Comparison of ENCODE assay signal across 9 mouse cellular contexts in genomic region chr11:98392645-98393044, GRCm38 (mm10). TPM values are rescaled to one million over a fixed set of nuclear protein-coding genes. Genes with fewer than 3 reads are reported as not detected.
DNase-seq lines count a peak whose midpoint lies in the region; ATAC-seq and TF ChIP-seq lines count a peak whose summit lies in the region.
"Had no signal": no experiment of that assay in that cellular context is flagged by ENCODE, and none has a peak within 500 bp of the region (broad histone marks: within the 10 kb centered on the region; RNA-seq: fewer than 3 reads in every experiment).

No protein-coding gene starts in this region.

- no peaks in the 10 kb centered on the region for H3K36me3 ChIP-seq in midbrain, postnatal 0 days (ENCODE audit: insufficient read depth, low read length)
- H3K36me3 ChIP-seq in midbrain, embryonic 10.5 days: no peaks in the 10 kb centered on the region
- H3K36me3 ChIP-seq in embryonic facial prominence, embryonic 15.5 days: no peaks in the 10 kb centered on the region
- H3K36me3 ChIP-seq in limb, embryonic 15.5 days: peaks cover 8% of the 10 kb centered on the region
- no peaks in the 10 kb centered on the region for H3K36me3 ChIP-seq in forebrain, postnatal 0 days (ENCODE audit: insufficient read depth)
- H3K36me3 ChIP-seq: hindbrain, embryonic 15.5 days had no signal

- peaks cover 6% of the 10 kb centered on the region for H3K27me3 ChIP-seq in midbrain, postnatal 0 days (ENCODE audit: insufficient read depth, low read length)
- peaks cover 52% of the 10 kb centered on the region for H3K27me3 ChIP-seq in midbrain, embryonic 10.5 days (ENCODE audit: low read depth, poor library complexity, severe bottlenecking)
- peaks cover 8% of the 10 kb centered on the region for H3K27me3 ChIP-seq in embryonic facial prominence, embryonic 15.5 days
- peaks cover 38% of the 10 kb centered on the region for H3K27me3 ChIP-seq in limb, embryonic 15.5 days
- no peaks in the 10 kb centered on the region for H3K27me3 ChIP-seq in forebrain, postnatal 0 days (ENCODE audit: insufficient read depth, low read length)

- H3K4me1 ChIP-seq in midbrain, postnatal 0 days (ENCODE audit: insufficient read depth, low read length): no peaks in the 10 kb centered on the region
- peaks cover 34% of the 10 kb centered on the region for H3K4me1 ChIP-seq in midbrain, embryonic 10.5 days
- peaks cover 45% of the 10 kb centered on the region for H3K4me1 ChIP-seq in embryonic facial prominence, embryonic 15.5 days
- peaks cover 33% of the 10 kb centered on the region for H3K4me1 ChIP-seq in limb, embryonic 15.5 days
- no peaks in the 10 kb centered on the region for H3K4me1 ChIP-seq in forebrain, postnatal 0 days (ENCODE audit: insufficient read depth)

- WGBS in midbrain, postnatal 0 days: 61% methylated on average over 4 of the region's 4 CpGs
- WGBS in midbrain, embryonic 10.5 days: 44% methylated on average over 4 of the region's 4 CpGs
- WGBS in embryonic facial prominence, embryonic 15.5 days: 42% methylated on average over 4 of the region's 4 CpGs
- WGBS in limb, embryonic 15.5 days: 42% methylated on average over 4 of the region's 4 CpGs
- 52% methylated on average over 3 of the region's 4 CpGs for WGBS in forebrain, postnatal 0 days

- no peak for DNase-seq in midbrain, postnatal 0 days (ENCODE audit: low spot score)
- no peak for DNase-seq in midbrain, embryonic 10.5 days (ENCODE audit: low spot score)
- peak; percentile 29 for DNase-seq in thymus, postnatal 14 days
- DNase-seq in layer of hippocampus, adult 9-11 months: no peak
- DNase-seq in forebrain, postnatal 0 days: no peak
- DNase-seq: cerebellum, postnatal 25 days had no signal

- 0 out of 2 replicates have a peak overlapping the region, but pooled peaks have one; percentile 13 for H3K9ac ChIP-seq in midbrain, postnatal 0 days (replicated peaks; ENCODE audit: low read length, poor library complexity, severe bottlenecking)
- H3K9ac ChIP-seq in embryonic facial prominence, embryonic 15.5 days: no peak overlapping the region
- no peak overlapping the region for H3K9ac ChIP-seq in limb, embryonic 15.5 days
- no peak overlapping the region for H3K9ac ChIP-seq in forebrain, postnatal 0 days
- H3K9ac ChIP-seq: hindbrain, embryonic 15.5 days had no signal

- no peak for TF ChIP-seq CTCF in midbrain, postnatal 0 days (IDR thresholded peaks at IDR 0.05)
- no peak for TF ChIP-seq CTCF in forebrain, postnatal 0 days (IDR thresholded peaks at IDR 0.05; ENCODE audit: low read depth)

- no peak overlapping the region for H3K4me2 ChIP-seq in midbrain, postnatal 0 days (ENCODE audit: low read depth, low read length, poor library complexity, severe bottlenecking)
- H3K4me2 ChIP-seq in embryonic facial prominence, embryonic 15.5 days (replicated peaks): peak overlapping the region; percentile 6; the same call in 1 of the 2 replicates
- no peak overlapping the region for H3K4me2 ChIP-seq in limb, embryonic 15.5 days
- no peak overlapping the region for H3K4me2 ChIP-seq in forebrain, postnatal 0 days (ENCODE audit: low read depth)
- H3K4me2 ChIP-seq: hindbrain, embryonic 15.5 days had no signal

- ATAC-seq in midbrain, postnatal 0 days (ENCODE audit: low FRiP score): no peak
- ATAC-seq in embryonic facial prominence, embryonic 15.5 days (ENCODE audit: insufficient number of reproducible peaks, low FRiP score, low TSS enrichment, low read depth): no peak
- ATAC-seq in limb, embryonic 15.5 days (ENCODE audit: insufficient number of reproducible peaks, low FRiP score, low TSS enrichment, low read depth): no peak
- no peak for ATAC-seq in forebrain, postnatal 0 days

- H3K9me3 ChIP-seq in midbrain, postnatal 0 days (ENCODE audit: low read length): no peaks in the 10 kb centered on the region
- H3K9me3 ChIP-seq in midbrain, embryonic 10.5 days (replicated peaks): no peaks in the 10 kb centered on the region
- H3K9me3 ChIP-seq in embryonic facial prominence, embryonic 15.5 days (replicated peaks): no peaks in the 10 kb centered on the region
- H3K9me3 ChIP-seq in limb, embryonic 15.5 days: no peaks in the 10 kb centered on the region
- H3K9me3 ChIP-seq in forebrain, postnatal 0 days (ENCODE audit: low read length): no peaks in the 10 kb centered on the region
- H3K9me3 ChIP-seq: hindbrain, embryonic 15.5 days had no signal

- no peak overlapping the region for H3K4me3 ChIP-seq in midbrain, postnatal 0 days (ENCODE audit: low read depth, low read length)
- H3K4me3 ChIP-seq in midbrain, embryonic 10.5 days: no peak overlapping the region
- no peak overlapping the region for H3K4me3 ChIP-seq in embryonic facial prominence, embryonic 15.5 days (replicated peaks)
- no peak overlapping the region for H3K4me3 ChIP-seq in limb, embryonic 15.5 days
- no peak overlapping the region for H3K4me3 ChIP-seq in forebrain, postnatal 0 days (ENCODE audit: low read depth, low read length)
- H3K4me3 ChIP-seq: hindbrain, embryonic 15.5 days had no signal

- no peak overlapping the region for H3K27ac ChIP-seq in midbrain, postnatal 0 days (ENCODE audit: low read depth, low read length)
- H3K27ac ChIP-seq in midbrain, embryonic 10.5 days (replicated peaks): no peak overlapping the region
- H3K27ac ChIP-seq in embryonic facial prominence, embryonic 15.5 days (replicated peaks): peak overlapping the region; percentile 88
- H3K27ac ChIP-seq in limb, embryonic 15.5 days: peak overlapping the region; percentile 78
- no peak overlapping the region for H3K27ac ChIP-seq in forebrain, postnatal 0 days (ENCODE audit: low read depth, low read length)
- H3K27ac ChIP-seq: hindbrain, embryonic 15.5 days had no signal

RNA-seq across cellular contexts. Expression of gene Pnmt, which starts 6.4 kb away (rescaled TPM):
- total RNA-seq in midbrain, postnatal 0 days (2014; rRNA removed): 1.1 and 4.3 TPM in 2 replicates
- polyA plus RNA-seq in midbrain, postnatal 0 days (2015; fragmentation: Nextera tagmentation; extraction: Ambion mirVana): 3.4 and 3.9 TPM in 2 replicates
- polyA plus RNA-seq in midbrain, embryonic 10.5 days (2016; fragmentation: Nextera tagmentation; extraction: Ambion mirVana): not detected in 2 replicates
- polyA plus RNA-seq in embryonic facial prominence, embryonic 15.5 days (2015; fragmentation: Nextera tagmentation; extraction: Ambion mirVana): 0.56 and 0.66 TPM in 2 replicates
- 1.6 TPM in 2 replicates for polyA plus RNA-seq in limb, embryonic 15.5 days (2015; fragmentation: Nextera tagmentation; extraction: Ambion mirVana)
- total RNA-seq in forebrain, postnatal 0 days (2014; rRNA removed): 1.0 and 1.8 TPM in 2 replicates
- 1.7 and 3.5 TPM in 2 replicates for polyA plus RNA-seq in forebrain, postnatal 0 days (2015; fragmentation: Nextera tagmentation; extraction: Ambion mirVana)

RNA-seq across cellular contexts. Expression of gene Pgap3, which starts 7.6 kb away (rescaled TPM):
- 10.1 and 10.9 TPM in 2 replicates for total RNA-seq in midbrain, postnatal 0 days (2014; rRNA removed)
- polyA plus RNA-seq in midbrain, postnatal 0 days (2015; fragmentation: Nextera tagmentation; extraction: Ambion mirVana): 7.0 and 7.7 TPM in 2 replicates
- polyA plus RNA-seq in midbrain, embryonic 10.5 days (2016; fragmentation: Nextera tagmentation; extraction: Ambion mirVana): 8.8 and 10.1 TPM in 2 replicates
- 13.7 and 16.8 TPM in 2 replicates for polyA plus RNA-seq in embryonic facial prominence, embryonic 15.5 days (2015; fragmentation: Nextera tagmentation; extraction: Ambion mirVana)
- polyA plus RNA-seq in limb, embryonic 15.5 days (2015; fragmentation: Nextera tagmentation; extraction: Ambion mirVana): 12.6 and 13.0 TPM in 2 replicates
- 10.9 and 11.0 TPM in 2 replicates for total RNA-seq in forebrain, postnatal 0 days (2014; rRNA removed)
- polyA plus RNA-seq in forebrain, postnatal 0 days (2015; fragmentation: Nextera tagmentation; extraction: Ambion mirVana): 7.1 and 7.6 TPM in 2 replicates

RNA-seq across cellular contexts. Expression of gene Tcap, which starts 9.0 kb away (rescaled TPM):
- total RNA-seq in midbrain, postnatal 0 days (2014; rRNA removed): not detected in 2 replicates
- not detected in 2 replicates for polyA plus RNA-seq in midbrain, postnatal 0 days (2015; fragmentation: Nextera tagmentation; extraction: Ambion mirVana)
- 0.19 TPM in 1 of 2 replicates, not detected in the other for polyA plus RNA-seq in midbrain, embryonic 10.5 days (2016; fragmentation: Nextera tagmentation; extraction: Ambion mirVana)
- polyA plus RNA-seq in embryonic facial prominence, embryonic 15.5 days (2015; fragmentation: Nextera tagmentation; extraction: Ambion mirVana): 8.4 and 12.2 TPM in 2 replicates
- polyA plus RNA-seq in limb, embryonic 15.5 days (2015; fragmentation: Nextera tagmentation; extraction: Ambion mirVana): 18.1 and 45.8 TPM in 2 replicates
- 0.23 TPM in 1 of 2 replicates, not detected in the other for total RNA-seq in forebrain, postnatal 0 days (2014; rRNA removed)
- polyA plus RNA-seq in forebrain, postnatal 0 days (2015; fragmentation: Nextera tagmentation; extraction: Ambion mirVana): not detected in 2 replicates
- polyA plus RNA-seq: hindbrain, embryonic 15.5 days had no signal

RNA-seq across cellular contexts. Expression of gene Erbb2, which starts 19.6 kb away (rescaled TPM):
- 8.1 and 9.4 TPM in 2 replicates for total RNA-seq in midbrain, postnatal 0 days (2014; rRNA removed)
- 3.9 and 4.5 TPM in 2 replicates for polyA plus RNA-seq in midbrain, postnatal 0 days (2015; fragmentation: Nextera tagmentation; extraction: Ambion mirVana)
- polyA plus RNA-seq in midbrain, embryonic 10.5 days (2016; fragmentation: Nextera tagmentation; extraction: Ambion mirVana): 21.8 and 22.4 TPM in 2 replicates
- polyA plus RNA-seq in embryonic facial prominence, embryonic 15.5 days (2015; fragmentation: Nextera tagmentation; extraction: Ambion mirVana): 60.7 and 64.0 TPM in 2 replicates
- polyA plus RNA-seq in limb, embryonic 15.5 days (2015; fragmentation: Nextera tagmentation; extraction: Ambion mirVana): 63.3 and 70.7 TPM in 2 replicates
- total RNA-seq in forebrain, postnatal 0 days (2014; rRNA removed): 3.8 and 4.9 TPM in 2 replicates
- polyA plus RNA-seq in forebrain, postnatal 0 days (2015; fragmentation: Nextera tagmentation; extraction: Ambion mirVana): 2.4 and 3.7 TPM in 2 replicates

RNA-seq across cellular contexts. Expression of gene Stard3, which starts 34.5 kb away (rescaled TPM):
- total RNA-seq in midbrain, postnatal 0 days (2014; rRNA removed): 31.2 and 56.1 TPM in 2 replicates
- 23.8 and 28.2 TPM in 2 replicates for polyA plus RNA-seq in midbrain, postnatal 0 days (2015; fragmentation: Nextera tagmentation; extraction: Ambion mirVana)
- polyA plus RNA-seq in midbrain, embryonic 10.5 days (2016; fragmentation: Nextera tagmentation; extraction: Ambion mirVana): 54.5 and 55.6 TPM in 2 replicates
- polyA plus RNA-seq in embryonic facial prominence, embryonic 15.5 days (2015; fragmentation: Nextera tagmentation; extraction: Ambion mirVana): 41.0 and 41.3 TPM in 2 replicates
- 36.6 and 40.1 TPM in 2 replicates for polyA plus RNA-seq in limb, embryonic 15.5 days (2015; fragmentation: Nextera tagmentation; extraction: Ambion mirVana)
- 36.2 and 39.4 TPM in 2 replicates for total RNA-seq in forebrain, postnatal 0 days (2014; rRNA removed)
- polyA plus RNA-seq in forebrain, postnatal 0 days (2015; fragmentation: Nextera tagmentation; extraction: Ambion mirVana): 31.6 and 32.2 TPM in 2 replicates

Comparison
In these comparisons a context has a peak if more than half of its experiments do, and no peak if none do; other contexts are left out.
1. H3K27ac ChIP-seq: peak in embryonic facial prominence, embryonic 15.5 days (single experiment) and limb, embryonic 15.5 days (single experiment); none in midbrain, postnatal 0 days (single experiment), midbrain, embryonic 10.5 days (single experiment) and forebrain, postnatal 0 days (single experiment).